Mouse (Mus musculus) liver, embryonic 15.5 days (tissue): Measurements from ENCODE around the gene Deup1. TPM values are rescaled to one million over a fixed set of nuclear protein-coding genes. Genes with fewer than 3 reads are reported as not detected.
"Not testable (repeated sequence)": the region's sequence is repeated elsewhere in the genome, so short reads cannot be mapped to it uniquely, and the experiment has no call there.

ENCODE experiments used
- ATAC-seq: fragments of 200-750 bp; cut with Nextera tagmentation; 2 replicates; pipeline ENCODE4 v1.8.0; 2017; ENCODE audit warnings: moderate number of reproducible peaks, mild to moderate bottlenecking, moderate library complexity; ENCODE audit not compliant: insufficient read depth
- H3K27ac ChIP-seq: fragments of 300-500 bp; sonication (generic); replicated peaks from 2 replicates; pipeline ENCODE4 v1.5.1; 2015; ENCODE audit warnings: mild to moderate bottlenecking, inconsistent platforms
- H3K27me3 ChIP-seq: fragments of 300-500 bp; sonication (generic); 2 replicates; pipeline ENCODE4 v1.6.1; 2015; ENCODE audit warnings: mild to moderate bottlenecking, inconsistent platforms
- H3K36me3 ChIP-seq: fragments of 300-500 bp; sonication (generic); replicated peaks from 2 replicates; pipeline ENCODE4 v1.6.1; 2015; ENCODE audit warnings: moderate library complexity, mild to moderate bottlenecking, inconsistent platforms
- H3K4me1 ChIP-seq: fragments of 300-500 bp; sonication (generic); replicated peaks from 2 replicates; pipeline ENCODE4 v1.6.1; 2015; ENCODE audit warnings: inconsistent platforms
- H3K4me2 ChIP-seq: fragments of 300-500 bp; sonication (generic); 2 replicates; pipeline ENCODE4 v1.6.1; 2015; ENCODE audit warnings: moderate library complexity, mild to moderate bottlenecking, inconsistent platforms
- H3K4me3 ChIP-seq: fragments of 300-500 bp; sonication (generic); replicated peaks from 2 replicates; pipeline ENCODE4 v1.5.1; 2015; ENCODE audit warnings: mild to moderate bottlenecking, inconsistent platforms
- H3K9ac ChIP-seq: fragments of 300-500 bp; sonication (generic); 2 replicates; pipeline ENCODE4 v1.6.1; 2015; ENCODE audit warnings: moderate library complexity, mild to moderate bottlenecking, inconsistent platforms
- H3K9me3 ChIP-seq: fragments of 300-500 bp; sonication (generic); replicated peaks from 2 replicates; pipeline ENCODE4 v1.6.1; 2016; ENCODE audit warnings: inconsistent platforms
- WGBS: fragments of 180-500 bp; shearing (Covaris S2); methylation state at CpG from one replicate; pipeline ENCODE4 v1.1.7; 2015; ENCODE audit warnings: mixed read lengths; ENCODE audit not compliant: insufficient replicate concordance; 5-methylcytosine and 5-hydroxymethylcytosine counted together
- polyA plus RNA-seq: library from polyadenylated mRNA; unstranded; fragments of >200 nt; fragmentation: Nextera tagmentation; extraction: Ambion mirVana; gene quantifications from 2 replicates; pipeline ENCODE4 v1.2.1, GENCODE M21; 2015

Gene Deup1
- polyA plus RNA-seq, 1 experiment from 2014 or later: 0.14 TPM

GRCm38 (mm10) chr9:15551073-15551472 lies 76.7 kb downstream of the Deup1 start:
- not testable (repeated sequence) for H3K9ac ChIP-seq, H3K4me2 ChIP-seq, H3K9me3 ChIP-seq, H3K27ac ChIP-seq, H3K27me3 ChIP-seq, ATAC-seq, H3K36me3 ChIP-seq, H3K4me1 ChIP-seq, H3K4me3 ChIP-seq
- WGBS: 67% methylated on average over 6 of the region's 6 CpGs

GRCm38 (mm10) chr9:15550461-15550961 lies 77.2 kb downstream of the Deup1 start:
- Histone ChIP-seq H3K9ac (no peak overlapping the region), H3K9me3 (no peaks in the 10 kb centered on the region), H3K4me3 (no peak overlapping the region), H3K4me2 (no peak overlapping the region), H3K4me1 (peaks cover 6% of the 10 kb centered on the region; the same call in 1 of the 2 replicates), H3K27ac (no peak overlapping the region), H3K36me3 (no peaks in the 10 kb centered on the region), H3K27me3 (no peaks in the 10 kb centered on the region)
- WGBS: 35% methylated on average over 4 of the region's 4 CpGs
- ATAC-seq: no peak

- no peaks in the 10 kb centered on the region for H3K9me3 ChIP-seq
- 21% methylated on average over 5 of the region's 5 CpGs for WGBS
- H3K4me1 ChIP-seq: peaks cover 26% of the 10 kb centered on the region
- no peak overlapping the region for H3K4me2 ChIP-seq
- H3K9ac ChIP-seq: no peak overlapping the region
- no peak overlapping the region for H3K4me3 ChIP-seq
- peak overlapping the region; percentile 75 for H3K27ac ChIP-seq
- H3K36me3 ChIP-seq: no peaks in the 10 kb centered on the region
- peak; percentile 82 for ATAC-seq
- no peaks in the 10 kb centered on the region for H3K27me3 ChIP-seq
These were observed 85.9 kb downstream of the Deup1 start for GRCm38 (mm10) chr9:15541735-15542354.

- ATAC-seq: no peak
- Histone ChIP-seq H3K9ac (no peak overlapping the region), H3K27me3 (no peaks in the 10 kb centered on the region), H3K4me1 (peaks cover 41% of the 10 kb centered on the region), H3K36me3 (no peaks in the 10 kb centered on the region), H3K4me2 (no peak overlapping the region), H3K4me3 (no peak overlapping the region), H3K9me3 (no peaks in the 10 kb centered on the region), H3K27ac (no peak overlapping the region)
- WGBS: 69% methylated on average over 8 of the region's 8 CpGs
These were observed 88.7 kb downstream of the Deup1 start for GRCm38 (mm10) chr9:15538979-15539533.

GRCm38 (mm10) chr9:15537455-15538048 lies 90.2 kb downstream of the Deup1 start:
- Histone ChIP-seq H3K27ac (no peak overlapping the region), H3K9ac (no peak overlapping the region), H3K4me3 (no peak overlapping the region), H3K4me2 (no peak overlapping the region), H3K9me3 (no peaks in the 10 kb centered on the region), H3K4me1 (peaks cover 36% of the 10 kb centered on the region), H3K36me3 (no peaks in the 10 kb centered on the region), H3K27me3 (no peaks in the 10 kb centered on the region)
- no peak for ATAC-seq
- WGBS: 65% methylated on average over 3 of the region's 3 CpGs

- peaks cover 30% of the 10 kb centered on the region for H3K4me1 ChIP-seq
- no peaks in the 10 kb centered on the region for H3K36me3 ChIP-seq
These were observed 90.8 kb downstream of the Deup1 start for GRCm38 (mm10) chr9:15536861-15537426.

GRCm38 (mm10) chr9:15535418-15535817 lies 92.3 kb downstream of the Deup1 start:
- 57% methylated on average over 5 of the region's 5 CpGs for WGBS
- Histone ChIP-seq H3K27ac (peak overlapping the region; percentile 72), H3K27me3 (no peaks in the 10 kb centered on the region), H3K4me2 (no peak overlapping the region), H3K4me3 (no peak overlapping the region), H3K36me3 (0 out of 2 replicates have a peak, but pooled peaks cover 3% of the 10 kb centered on the region), H3K9ac (no peak overlapping the region), H3K9me3 (no peaks in the 10 kb centered on the region), H3K4me1 (peaks cover 27% of the 10 kb centered on the region)
- peak; percentile 66; the same call in 1 of the 2 replicates for ATAC-seq

More at GRCm38 (mm10) chr9:15536861-15537426, 90.8 kb downstream of the Deup1 start:
- Histone ChIP-seq H3K27me3 (no peaks in the 10 kb centered on the region), H3K4me2 (no peak overlapping the region), H3K4me3 (no peak overlapping the region), H3K9ac (no peak overlapping the region), H3K27ac (peak overlapping the region; percentile 31; the same call in 1 of the 2 replicates), H3K9me3 (no peaks in the 10 kb centered on the region)
- no peak for ATAC-seq
- WGBS: 61% methylated on average over 5 of the region's 5 CpGs

- Histone ChIP-seq H3K27ac (no peak overlapping the region), H3K4me1 (peaks cover 39% of the 10 kb centered on the region), H3K4me3 (no peak overlapping the region), H3K27me3 (no peaks in the 10 kb centered on the region), H3K4me2 (no peak overlapping the region), H3K9ac (no peak overlapping the region), H3K36me3 (0 out of 2 replicates have a peak, but pooled peaks cover 3% of the 10 kb centered on the region), H3K9me3 (no peaks in the 10 kb centered on the region)
- ATAC-seq: no peak
- WGBS: 69% methylated on average over 2 of the region's 2 CpGs
These were observed 93.6 kb downstream of the Deup1 start for GRCm38 (mm10) chr9:15534110-15534509.

- no peak overlapping the region for H3K27ac ChIP-seq
- no peak overlapping the region for H3K4me2 ChIP-seq
- no peaks in the 10 kb centered on the region for H3K9me3 ChIP-seq
- H3K4me1 ChIP-seq: peaks cover 43% of the 10 kb centered on the region
- H3K4me3 ChIP-seq: no peak overlapping the region
- ATAC-seq: no peak
- no peaks in the 10 kb centered on the region for H3K27me3 ChIP-seq
- 52% methylated on average over 11 of the region's 11 CpGs for WGBS
- no peak overlapping the region for H3K9ac ChIP-seq
- H3K36me3 ChIP-seq: 0 out of 2 replicates have a peak, but pooled peaks cover 3% of the 10 kb centered on the region
These were observed 94.2 kb downstream of the Deup1 start for GRCm38 (mm10) chr9:15533336-15534070.

- 0 out of 2 replicates have a peak, but pooled peaks cover 3% of the 10 kb centered on the region for H3K36me3 ChIP-seq
- H3K27me3 ChIP-seq: no peaks in the 10 kb centered on the region
- H3K4me1 ChIP-seq: peaks cover 42% of the 10 kb centered on the region
- H3K27ac ChIP-seq: no peak overlapping the region
- no peak overlapping the region for H3K9ac ChIP-seq
- 68% methylated on average over 5 of the region's 5 CpGs for WGBS
- no peaks in the 10 kb centered on the region for H3K9me3 ChIP-seq
- H3K4me2 ChIP-seq: no peak overlapping the region
- ATAC-seq: no peak
- H3K4me3 ChIP-seq: no peak overlapping the region
These were observed 96.5 kb downstream of the Deup1 start for GRCm38 (mm10) chr9:15531204-15531603.
